Mouse (Mus musculus): ENCODE measurements at regions not wholly inside any gene's neighbourhood (a gene's known extent, or its start where the extent isn't known, plus 50 kb on each side); places are given as distances from the start of the nearest gene placed in this dataset.

DNA sequence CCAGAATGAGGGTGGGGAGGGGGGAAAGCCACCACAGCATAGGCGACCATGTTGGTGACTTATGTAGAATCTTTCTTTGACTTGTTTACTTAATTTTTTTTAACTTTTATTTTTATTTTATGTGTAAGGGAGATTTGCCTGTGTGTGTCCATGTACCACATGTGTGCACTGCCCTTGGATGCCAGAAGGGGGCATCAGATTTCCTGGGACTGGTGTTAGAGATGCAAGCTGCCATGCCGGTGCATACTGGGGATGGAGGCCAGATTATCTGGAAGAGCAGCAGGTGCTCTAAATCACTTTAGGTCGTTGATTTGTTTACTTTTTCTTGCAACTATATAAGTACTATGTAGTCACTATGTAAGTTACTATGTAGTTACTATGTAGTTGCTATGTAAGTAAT, 114.2 kb upstream of the Tut7 start:
- TF ChIP-seq CTCF (IDR thresholded peaks at IDR 0.05; ENCODE audit: low read depth, low read length): no peak
- no peak for TF ChIP-seq POLR2A (IDR thresholded peaks at IDR 0.05; ENCODE audit: borderline replicate concordance, low read depth, low read length)
